Mouse (Mus musculus) lung, postnatal 10 days (tissue): Measurements from ENCODE around the gene Xpot.

Experiments used
- DNase-seq: peaks from one replicate; pipeline ENCODE4 v3.0.0; 2021

Xpot gene

GRCm38 (mm10) chr10:121626186-121626882 is at the start of gene Xpot:
Gene Xpot (minus strand): TSS chr10:121626332.
- peak; percentile 99 for DNase-seq

- no peak for DNase-seq
Observed at GRCm38 (mm10) chr10:121669103-121669502, 43.0 kb upstream of the Xpot start.

GRCm38 (mm10) chr10:121665631-121666145 is 39.6 kb upstream of the Xpot start:
- no peak for DNase-seq

- peak; percentile 21 for DNase-seq
Observed at GRCm38 (mm10) chr10:121663599-121663998, 37.5 kb upstream of the Xpot start.

- DNase-seq, result no peak
Observed at GRCm38 (mm10) chr10:121662711-121663110, 36.6 kb upstream of the Xpot start.

GRCm38 (mm10) chr10:121655907-121656306 is 29.8 kb upstream of the Xpot start:
- no peak for DNase-seq

DNA sequence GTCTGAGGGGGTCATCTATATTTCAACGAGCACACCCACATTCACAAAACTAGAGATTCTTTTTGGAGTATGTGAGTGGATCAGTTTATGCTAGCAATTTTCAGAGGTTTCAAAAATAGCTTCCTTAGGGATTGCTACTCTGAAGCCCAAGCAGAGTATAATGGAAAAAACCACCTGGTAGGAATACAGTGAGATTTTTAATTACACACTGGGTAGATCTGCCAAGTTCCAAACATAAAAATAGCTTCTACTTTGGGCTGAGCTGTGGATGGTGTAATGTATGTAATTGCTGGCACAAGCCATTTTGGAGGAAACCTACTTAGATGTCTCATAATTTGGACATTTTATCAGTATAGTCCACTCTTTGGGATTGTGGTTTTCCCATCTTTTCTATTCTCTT is 26.9 kb upstream of the Xpot start:
- no peak for DNase-seq

GRCm38 (mm10) chr10:121646294-121646693 is 20.2 kb upstream of the Xpot start:
- DNase-seq, result no peak

GRCm38 (mm10) chr10:121642054-121642947 is 16.2 kb upstream of the Xpot start:
- DNase-seq, result no peak

DNA sequence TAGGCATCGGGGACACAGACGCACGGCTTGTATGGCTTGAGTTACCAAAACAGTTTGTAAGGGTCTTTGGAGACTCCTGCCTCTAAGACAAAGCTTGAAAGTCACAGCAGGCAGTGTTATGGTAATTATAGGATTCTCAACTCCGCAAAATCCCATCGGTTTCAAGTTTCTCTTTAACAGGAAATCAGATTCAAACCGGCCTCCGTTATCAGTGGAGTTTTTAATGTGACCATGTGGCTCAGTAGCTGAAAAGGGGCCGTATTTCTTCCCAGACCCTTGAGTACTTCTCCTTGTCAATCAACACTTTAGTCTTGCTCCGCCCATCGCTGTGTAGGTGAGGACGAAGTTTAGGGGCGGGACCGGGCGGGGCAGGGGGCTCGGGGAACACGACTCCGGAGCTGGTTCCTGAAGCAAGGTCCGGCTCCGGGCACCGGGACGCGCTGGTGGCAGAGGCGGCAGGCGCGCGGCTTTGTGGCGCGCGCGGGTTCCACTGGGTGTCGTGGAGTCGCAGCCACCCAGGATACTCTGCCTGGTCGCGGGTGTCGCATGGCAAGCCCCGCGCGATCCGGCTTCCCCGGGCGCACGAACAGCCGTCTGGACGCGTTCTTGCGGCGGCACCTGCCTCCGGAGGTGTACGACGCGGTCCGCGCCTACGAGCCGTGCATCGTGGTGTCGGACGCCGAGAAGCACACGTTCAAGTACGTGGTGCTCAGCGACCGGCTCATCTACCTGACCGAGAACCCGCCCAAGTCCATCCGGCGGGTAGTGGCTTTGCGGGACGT is 15.3 kb upstream of the Xpot start, which contains the start of gene D930020B18Rik:
TSS of gene D930020B18Rik (plus strand) at position 317 of the 782 bp plus-strand sequence.
- DNase-seq, result peak; percentile 8

DNA sequence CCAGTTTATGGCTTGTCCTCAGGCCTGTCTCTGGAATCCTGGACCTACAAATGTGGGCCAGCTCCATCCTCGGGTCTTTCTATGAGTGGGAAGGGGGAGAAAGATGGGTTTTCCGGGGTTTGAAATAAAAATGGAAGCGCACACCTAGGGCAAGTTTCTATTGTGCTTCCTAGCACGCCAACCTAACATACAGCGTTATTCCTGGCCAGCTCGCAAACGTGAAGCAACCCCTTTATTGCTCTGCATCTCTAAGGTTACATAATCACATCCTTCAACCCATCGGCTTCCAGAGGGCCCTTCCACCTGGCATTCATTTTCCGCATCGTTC is 14.8 kb upstream of the Xpot start:
- DNase-seq, result no peak

GRCm38 (mm10) chr10:121640150-121640930 is 14.2 kb upstream of the Xpot start:
- no peak for DNase-seq

GRCm38 (mm10) chr10:121639573-121639972 is 13.4 kb upstream of the Xpot start:
- no peak for DNase-seq

GRCm38 (mm10) chr10:121636276-121636675 is 10.1 kb upstream of the Xpot start:
- DNase-seq, result no peak

GRCm38 (mm10) chr10:121634159-121634558 is 8.0 kb upstream of the Xpot start:
- no peak for DNase-seq

GRCm38 (mm10) chr10:121628561-121629040 is 2.5 kb upstream of the Xpot start:
- no peak for DNase-seq

- no peak for DNase-seq
Observed at GRCm38 (mm10) chr10:121627216-121627852, 1.2 kb upstream of the Xpot start.

DNA sequence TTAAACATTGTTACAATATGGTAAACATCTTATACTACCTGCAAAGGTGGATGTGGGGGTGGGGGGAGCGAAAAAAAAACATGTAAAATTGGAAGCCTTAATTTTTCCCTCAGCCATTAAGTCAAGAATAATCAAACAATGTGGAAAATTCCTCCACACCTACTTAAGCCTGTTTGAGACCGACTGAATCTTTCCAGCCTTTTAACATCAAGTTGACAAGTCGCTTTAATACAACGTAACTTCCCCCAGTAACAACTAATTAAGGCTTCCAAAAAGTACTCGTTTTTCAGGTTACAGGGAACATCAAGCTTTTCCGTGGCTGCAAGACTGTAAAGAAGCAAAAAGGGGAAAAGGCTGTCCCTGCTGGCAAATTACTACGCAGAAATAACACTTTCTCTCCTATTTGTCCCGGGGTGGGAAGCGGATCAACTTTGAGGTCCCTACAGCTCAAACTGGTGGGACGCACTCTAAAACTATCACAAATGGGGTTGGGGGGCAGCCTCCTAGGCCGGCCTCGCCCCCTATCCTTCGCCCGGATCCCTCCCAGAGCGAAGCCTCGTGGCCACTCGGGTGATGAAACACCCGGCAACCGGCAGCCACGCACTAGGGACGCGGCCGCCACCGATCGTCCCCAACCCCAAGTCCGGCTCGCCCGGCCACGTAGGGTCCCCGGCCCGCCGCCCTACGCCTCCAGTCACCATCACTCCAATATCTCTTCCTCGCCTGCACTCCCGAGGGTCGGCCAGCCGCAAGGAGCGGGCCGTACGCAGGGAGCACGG is 536 bp downstream of the Xpot start:
- peak; percentile 28 for DNase-seq

- no peak for DNase-seq
Observed at GRCm38 (mm10) chr10:121625006-121625405, 1.1 kb downstream of the Xpot start.

- DNase-seq, result peak; percentile 36
Observed at GRCm38 (mm10) chr10:121623670-121624069, 2.5 kb downstream of the Xpot start.

GRCm38 (mm10) chr10:121622431-121622830 is 3.7 kb downstream of the Xpot start:
- DNase-seq, result no peak
